Mouse (Mus musculus): ENCODE data around the gene Fam187b.

Gene Fam187b

DNA sequence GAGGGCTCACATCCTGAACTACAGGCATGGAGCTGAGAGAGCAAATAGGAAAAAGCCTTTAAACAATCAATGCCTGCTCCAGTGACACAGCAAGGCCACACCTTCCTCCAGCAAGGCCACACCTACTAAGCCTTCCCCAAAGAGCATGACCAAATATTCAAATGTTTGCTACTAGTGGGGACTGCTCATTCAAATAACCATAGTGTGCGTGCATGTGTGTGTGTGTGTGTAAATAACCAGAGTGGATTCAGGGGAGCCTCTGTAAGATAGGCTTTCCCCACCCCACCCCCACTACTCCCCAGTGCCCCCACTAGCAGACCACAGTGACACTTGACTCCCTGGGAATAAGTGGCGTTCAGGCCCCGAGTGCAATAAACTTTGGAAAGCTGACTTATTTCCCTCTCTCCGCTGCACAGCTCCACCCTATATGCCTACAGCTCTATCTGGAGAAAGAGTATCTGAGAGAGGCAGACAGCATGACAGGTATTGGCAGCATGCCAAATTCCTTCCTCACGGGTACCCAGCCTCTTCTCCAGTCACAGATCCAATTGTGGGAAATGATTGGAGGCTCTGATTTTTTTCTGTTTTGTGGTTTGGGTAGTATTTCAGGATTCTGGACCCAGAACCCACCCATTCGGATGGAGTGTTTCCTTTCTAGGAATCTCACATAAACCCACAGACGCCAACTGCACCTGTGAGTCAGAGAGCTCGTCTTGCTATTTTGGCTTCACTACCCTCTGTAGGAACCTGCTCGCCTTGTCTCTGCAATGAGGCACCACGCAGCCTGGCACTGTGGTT, 43.7 kb downstream of the Fam187b start:
- DNase-seq, result no peak

DNA sequence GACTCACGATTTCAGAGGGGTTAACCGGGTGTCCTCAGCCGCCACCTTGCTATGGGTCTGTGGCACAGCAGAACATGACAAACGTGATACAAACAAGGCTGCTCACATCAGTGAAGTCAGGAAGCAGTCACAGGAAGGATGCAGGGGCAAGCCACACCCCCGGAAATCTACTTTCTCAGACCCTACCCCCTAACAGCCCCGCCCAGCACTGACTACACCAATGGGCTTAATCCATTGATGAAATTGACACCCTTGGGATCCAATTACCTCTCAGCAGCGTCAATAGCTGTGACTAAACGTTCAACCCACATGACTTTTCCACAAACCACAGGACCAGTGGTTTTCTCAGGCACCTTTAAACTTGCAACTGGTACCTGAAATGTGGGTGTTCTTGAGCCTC, 55.0 kb downstream of the Fam187b start:
- DNase-seq, result no peak

DNA sequence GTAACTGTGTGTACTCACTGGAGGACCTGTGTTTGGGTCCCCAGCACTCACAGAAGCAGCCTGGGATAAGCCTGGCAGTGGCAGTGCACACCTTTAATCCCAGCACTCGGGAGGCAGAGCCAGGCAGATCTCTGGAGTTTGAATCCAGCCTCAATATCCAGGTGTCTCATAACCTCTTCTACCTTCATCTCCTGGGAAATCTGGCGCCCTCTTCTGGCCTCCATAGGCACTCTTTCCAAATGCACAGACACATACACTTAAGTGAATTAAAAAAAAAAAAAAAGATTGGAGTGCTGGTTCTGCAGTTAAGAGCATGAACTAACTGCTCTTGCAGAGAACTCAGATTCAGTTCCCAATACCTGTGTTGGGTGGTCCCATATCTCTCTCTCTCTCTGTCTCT, 57.1 kb downstream of the Fam187b start:
- peak; percentile 63 for DNase-seq

DNA sequence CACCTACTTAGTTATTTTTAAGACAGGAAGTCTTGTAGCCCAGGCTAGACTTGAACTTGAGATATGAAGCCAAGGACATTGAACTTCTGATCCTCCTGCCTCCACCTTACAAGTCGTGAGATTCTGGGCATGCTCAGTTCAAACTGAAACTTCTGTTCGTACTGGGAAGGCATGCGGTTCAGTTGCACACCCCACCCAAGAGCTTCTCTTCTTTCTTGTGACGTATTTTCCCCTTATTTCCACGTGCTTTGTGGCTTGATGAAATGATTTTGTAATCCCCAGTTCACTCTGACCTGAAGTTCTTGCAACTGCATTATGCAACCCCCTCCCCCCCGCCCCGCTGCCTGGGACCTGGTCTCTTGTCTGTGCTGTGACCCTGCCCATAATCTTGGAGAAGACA, 58.1 kb downstream of the Fam187b start:
- no peak for DNase-seq

DNA sequence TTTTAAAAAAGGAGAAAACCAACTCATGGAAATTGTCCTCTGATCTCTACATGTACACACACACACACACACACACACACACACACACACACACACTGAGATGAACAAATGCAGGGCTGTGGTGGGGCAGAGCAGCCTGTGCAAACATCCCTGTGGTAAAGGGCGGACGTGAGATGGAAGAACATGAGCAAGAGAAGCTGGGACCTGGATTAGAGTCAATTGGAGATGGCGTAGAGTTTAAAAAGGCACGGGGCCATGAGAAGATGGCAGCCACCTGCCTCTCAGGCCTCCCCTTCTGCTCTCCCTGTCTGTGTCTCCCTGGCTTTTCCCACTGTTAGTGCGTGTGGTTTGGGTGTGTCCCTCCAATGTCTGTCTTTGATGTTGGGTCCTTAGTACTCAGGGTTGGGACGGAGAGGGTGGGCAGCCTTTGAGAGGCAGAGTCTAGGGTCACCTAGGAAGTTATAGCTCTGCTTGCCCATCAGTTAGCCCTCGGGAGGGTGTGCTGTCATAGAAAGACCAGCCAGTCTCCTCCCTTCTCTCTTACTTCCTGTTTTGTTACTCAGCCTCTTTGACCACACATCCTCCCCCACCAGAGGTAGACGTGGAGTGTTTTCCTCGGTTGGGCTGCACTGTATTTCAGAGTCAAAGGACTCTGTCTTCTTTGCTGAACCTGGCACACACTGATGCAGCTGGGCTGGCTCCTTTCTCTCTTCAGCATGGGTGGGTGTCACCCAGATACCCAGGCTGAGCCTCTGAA, 60.0 kb downstream of the Fam187b start:
- DNase-seq, result peak; percentile 65

DNA sequence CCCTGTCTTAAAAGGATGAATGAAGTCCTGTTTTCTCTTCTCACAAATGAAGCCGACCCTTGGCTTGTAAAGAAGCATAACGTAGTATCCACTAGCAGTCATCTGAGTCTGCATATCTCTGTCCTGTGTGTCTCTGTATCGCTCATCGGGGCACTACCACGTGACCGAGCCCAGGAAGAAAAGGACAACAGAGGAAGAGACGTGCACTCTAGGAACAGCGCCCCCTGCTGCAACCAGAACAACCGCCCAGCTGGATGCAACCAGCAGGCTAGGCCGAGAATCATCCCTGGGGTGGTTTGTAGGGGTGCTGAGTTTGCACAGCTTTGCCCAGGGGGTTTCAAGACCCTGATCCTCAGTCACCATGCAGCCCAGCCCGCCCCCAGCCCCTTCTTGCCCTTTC, 61.2 kb downstream of the Fam187b start:
- peak; percentile 83 for DNase-seq

DNA sequence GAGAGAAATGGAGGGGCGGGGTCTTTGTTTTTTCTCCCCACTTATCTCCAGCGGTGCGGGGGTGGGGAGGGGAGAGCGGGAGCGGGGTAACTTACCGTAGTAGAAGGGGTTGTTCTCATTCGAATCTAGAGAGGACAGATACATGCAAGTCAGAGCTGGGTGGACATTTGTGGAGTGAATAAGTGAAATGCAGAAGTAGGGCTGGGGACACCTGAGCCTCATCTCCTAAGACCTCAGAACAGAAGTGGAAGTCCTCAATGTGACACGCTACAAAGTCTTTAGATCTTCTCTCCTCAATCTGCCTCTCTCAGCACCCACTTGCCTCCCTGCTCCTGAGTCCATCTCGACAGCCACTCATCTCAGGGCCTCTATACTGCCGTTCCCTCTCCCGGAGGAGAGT, 61.7 kb downstream of the Fam187b start:
- no peak for DNase-seq

DNA sequence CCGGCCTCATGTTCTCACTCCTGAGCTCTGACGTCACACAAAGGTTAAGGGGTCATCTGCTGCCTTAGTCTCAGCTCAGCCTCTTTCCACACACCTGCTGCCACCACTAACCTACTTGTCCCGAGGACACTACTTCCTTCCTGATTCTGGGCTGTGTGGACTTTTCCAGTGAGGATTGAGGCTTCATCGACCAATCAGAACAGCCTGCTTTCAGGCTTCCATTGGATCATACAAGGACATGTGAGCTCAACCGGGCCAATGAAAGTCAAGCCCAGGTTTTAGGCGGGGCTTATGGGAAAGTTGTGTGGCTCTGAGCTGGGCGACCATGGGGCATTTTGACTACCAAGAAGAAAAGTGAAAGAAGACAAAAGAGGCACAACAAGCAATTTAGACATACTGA, 63.3 kb downstream of the Fam187b start:
- DNase-seq, result no peak

DNA sequence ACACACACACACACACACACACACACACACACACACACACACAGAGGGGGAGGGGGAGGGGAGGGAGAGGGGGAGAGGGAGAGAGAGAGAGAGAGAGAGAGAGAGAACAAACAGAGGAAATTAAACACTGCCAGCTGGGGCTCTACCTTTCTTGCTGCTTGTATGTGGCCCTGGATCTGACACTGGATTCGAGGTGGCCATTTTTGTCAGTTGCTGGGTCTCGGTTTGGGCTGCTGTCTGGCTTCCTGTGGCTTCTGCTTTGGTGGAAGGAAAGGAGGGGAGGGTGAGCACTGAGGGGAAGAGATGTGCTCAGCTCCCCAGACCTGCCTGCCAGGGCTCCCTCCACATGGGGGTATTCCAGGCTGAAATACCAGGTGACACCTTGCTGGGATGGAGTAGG, 64.1 kb downstream of the Fam187b start:
- peak; percentile 58 for DNase-seq

DNA sequence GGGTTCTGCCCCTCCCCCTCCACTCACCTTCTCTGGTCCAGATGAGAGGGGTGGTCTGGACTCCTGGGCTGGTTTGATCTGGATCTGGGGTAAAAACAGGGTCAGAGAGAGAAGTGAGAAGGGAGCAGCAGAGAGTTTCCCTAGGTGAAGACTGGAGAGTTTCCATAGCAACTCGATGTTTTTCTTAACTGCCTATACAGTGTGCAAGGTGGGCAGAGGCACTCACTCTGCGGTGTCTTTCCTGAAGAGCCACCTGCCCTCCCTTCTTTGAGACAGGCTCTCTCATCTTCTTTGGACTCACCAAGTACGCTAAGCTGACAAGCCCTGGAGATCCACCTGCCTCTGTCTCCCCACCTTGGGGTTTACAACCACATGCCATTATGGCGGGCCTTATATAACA, 65.4 kb downstream of the Fam187b start:
- peak; percentile 42 for DNase-seq
